Mouse (Mus musculus): ENCODE measurements around the gene 1700001P01Rik. TPM values are rescaled to one million over a fixed set of nuclear protein-coding genes. Genes with fewer than 3 reads are reported as not detected.

The 1700001P01Rik gene
- total RNA-seq, 2 experiments from 2014 or later: not detected

Other genes with a start within 250 kb of the 1700001P01Rik start
- not detected in 2 replicates for gene Srcin1, start 199.7 kb downstream of the 1700001P01Rik start, total RNA-seq (2014; fragmentation: Nextera tagmentation)
- not detected in 2 replicates for gene Srcin1, start 199.7 kb downstream of the 1700001P01Rik start, total RNA-seq (2017)
- gene Epop, start 146.2 kb downstream of the 1700001P01Rik start, total RNA-seq (2014; fragmentation: Nextera tagmentation): 7.5 and 8.1 TPM in 2 replicates
- gene Epop, start 146.2 kb downstream of the 1700001P01Rik start, total RNA-seq (2017): 1.6 and 2.5 TPM in 2 replicates
- gene Mllt6, start 112.5 kb downstream of the 1700001P01Rik start, total RNA-seq (2014; fragmentation: Nextera tagmentation): 5.7 and 8.5 TPM in 2 replicates
- 4.9 and 6.5 TPM in 2 replicates for gene Mllt6, start 112.5 kb downstream of the 1700001P01Rik start, total RNA-seq (2017)
- 48.1 and 62.9 TPM in 2 replicates for gene Cisd3, start 90.1 kb downstream of the 1700001P01Rik start, total RNA-seq (2014; fragmentation: Nextera tagmentation)
- 0.82 and 6.5 TPM in 2 replicates for gene Cisd3, start 90.1 kb downstream of the 1700001P01Rik start, total RNA-seq (2017)
- gene Pcgf2, start 75.4 kb downstream of the 1700001P01Rik start, total RNA-seq (2014; fragmentation: Nextera tagmentation): 6.3 and 14.3 TPM in 2 replicates
- gene Pcgf2, start 75.4 kb downstream of the 1700001P01Rik start, total RNA-seq (2017): 1.8 and 2.8 TPM in 2 replicates
- gene Psmb3, start 72.5 kb downstream of the 1700001P01Rik start, total RNA-seq (2014; fragmentation: Nextera tagmentation): 181 and 283 TPM in 2 replicates
- gene Psmb3, start 72.5 kb downstream of the 1700001P01Rik start, total RNA-seq (2017): 168 and 196 TPM in 2 replicates
- 23.4 and 28.1 TPM in 2 replicates for gene Pip4k2b, start 31.2 kb downstream of the 1700001P01Rik start, total RNA-seq (2014; fragmentation: Nextera tagmentation)
- 16.6 and 20.8 TPM in 2 replicates for gene Pip4k2b, start 31.2 kb downstream of the 1700001P01Rik start, total RNA-seq (2017)
- 9.0 and 13.0 TPM in 2 replicates for gene Cwc25, start 9.4 kb downstream of the 1700001P01Rik start, total RNA-seq (2014; fragmentation: Nextera tagmentation)
- 16.3 and 18.9 TPM in 2 replicates for gene Cwc25, start 9.4 kb downstream of the 1700001P01Rik start, total RNA-seq (2017)
- gene Rpl23, start 6.5 kb upstream of the 1700001P01Rik start, total RNA-seq (2014; fragmentation: Nextera tagmentation): 2,177 and 2,335 TPM in 2 replicates
- 2,263 and 3,329 TPM in 2 replicates for gene Rpl23, start 6.5 kb upstream of the 1700001P01Rik start, total RNA-seq (2017)
- gene Lasp1, start 23.1 kb upstream of the 1700001P01Rik start, total RNA-seq (2014; fragmentation: Nextera tagmentation): 60.5 and 60.7 TPM in 2 replicates
- gene Lasp1, start 23.1 kb upstream of the 1700001P01Rik start, total RNA-seq (2017): 92.5 and 124 TPM in 2 replicates
- gene B230217C12Rik, start 64.9 kb upstream of the 1700001P01Rik start, total RNA-seq (2014; fragmentation: Nextera tagmentation): 3.8 TPM in 1 of 2 replicates, not detected in the other
- 1.3 TPM in 1 of 2 replicates, not detected in the other for gene B230217C12Rik, start 64.9 kb upstream of the 1700001P01Rik start, total RNA-seq (2017)
- gene Fbxo47, start 108.2 kb upstream of the 1700001P01Rik start, total RNA-seq (2014; fragmentation: Nextera tagmentation): not detected in 2 replicates
- gene Fbxo47, start 108.2 kb upstream of the 1700001P01Rik start, total RNA-seq (2017): 2.0 and 2.2 TPM in 2 replicates
- gene Plxdc1, start 210.5 kb upstream of the 1700001P01Rik start, total RNA-seq (2014; fragmentation: Nextera tagmentation): 3.1 and 3.2 TPM in 2 replicates
- 1.6 and 3.9 TPM in 2 replicates for gene Plxdc1, start 210.5 kb upstream of the 1700001P01Rik start, total RNA-seq (2017)
- 11.0 and 15.7 TPM in 2 replicates for gene Arl5c, start 220.3 kb upstream of the 1700001P01Rik start, total RNA-seq (2014; fragmentation: Nextera tagmentation)
- 2.9 and 6.1 TPM in 2 replicates for gene Arl5c, start 220.3 kb upstream of the 1700001P01Rik start, total RNA-seq (2017)
- gene Cacnb1, start 247.1 kb upstream of the 1700001P01Rik start, total RNA-seq (2014; fragmentation: Nextera tagmentation): 0.71 and 4.5 TPM in 2 replicates
- 0.56 and 0.77 TPM in 2 replicates for gene Cacnb1, start 247.1 kb upstream of the 1700001P01Rik start, total RNA-seq (2017)